Mouse (Mus musculus): ENCODE results near the gene Pfdn4. TPM values are rescaled to one million over a fixed set of nuclear protein-coding genes. Genes with fewer than 3 reads are reported as not detected.

Gene Pfdn4
- polyA plus RNA-seq, 1 experiment from 2014 or later, result 51.7 TPM

GRCm38 (mm10) chr2:170550240-170550639 is 54.0 kb downstream of the Pfdn4 start:
- H3K9me3 ChIP-seq, result no peaks in the 10 kb centered on the region
- no peaks in the 10 kb centered on the region for H3K36me3 ChIP-seq
- H3K4me1 ChIP-seq, result peaks cover 20% of the 10 kb centered on the region
- ATAC-seq (ENCODE audit: extremely low read depth, insufficient number of reproducible peaks, low FRiP score, low TSS enrichment), result no peak
- H3K9ac ChIP-seq, result no peak overlapping the region
- H3K27ac ChIP-seq (replicated peaks), result peak overlapping the region; percentile 42; the same call in 1 of the 2 replicates
- H3K4me3 ChIP-seq, result no peak overlapping the region
- 29% methylated on average over 5 of the region's 5 CpGs for WGBS
- H3K4me2 ChIP-seq, result no peak overlapping the region
- H3K27me3 ChIP-seq (replicated peaks), result 0 out of 2 replicates have a peak, but pooled peaks cover 4% of the 10 kb centered on the region

GRCm38 (mm10) chr2:170552088-170552487 is 55.9 kb downstream of the Pfdn4 start:
- Histone ChIP-seq H3K27me3 (replicated peaks) (0 out of 2 replicates have a peak, but pooled peaks cover 8% of the 10 kb centered on the region), H3K4me3 (no peak overlapping the region), H3K27ac (replicated peaks) (no peak overlapping the region), H3K36me3 (no peaks in the 10 kb centered on the region), H3K9ac (no peak overlapping the region), H3K9me3 (no peaks in the 10 kb centered on the region), H3K4me1 (peaks cover 20% of the 10 kb centered on the region), H3K4me2 (no peak overlapping the region)
- WGBS, result 71% methylated on average over 7 of the region's 7 CpGs
- ATAC-seq (ENCODE audit: extremely low read depth, insufficient number of reproducible peaks, low FRiP score, low TSS enrichment), result no peak

- Histone ChIP-seq H3K4me3 (no peak overlapping the region), H3K9me3 (no peaks in the 10 kb centered on the region), H3K4me1 (no peaks in the 10 kb centered on the region), H3K36me3 (no peaks in the 10 kb centered on the region), H3K4me2 (no peak overlapping the region), H3K27me3 (replicated peaks) (no peaks in the 10 kb centered on the region), H3K9ac (no peak overlapping the region), H3K27ac (replicated peaks) (no peak overlapping the region)
- 73% methylated on average over 15 of the region's 15 CpGs for WGBS
- ATAC-seq (ENCODE audit: extremely low read depth, insufficient number of reproducible peaks, low FRiP score, low TSS enrichment), result no peak
These were observed 68.0 kb downstream of the Pfdn4 start for GRCm38 (mm10) chr2:170563956-170564855.

- H3K9me3 ChIP-seq, result no peaks in the 10 kb centered on the region
- no peaks in the 10 kb centered on the region for H3K4me1 ChIP-seq
- no peaks in the 10 kb centered on the region for H3K36me3 ChIP-seq
- no peak for ATAC-seq (ENCODE audit: extremely low read depth, insufficient number of reproducible peaks, low FRiP score, low TSS enrichment)
- H3K4me3 ChIP-seq, result no peak overlapping the region
- H3K4me2 ChIP-seq, result no peak overlapping the region
- 81% methylated on average over 8 of the region's 8 CpGs for WGBS
- H3K9ac ChIP-seq, result no peak overlapping the region
- H3K27me3 ChIP-seq (replicated peaks), result no peaks in the 10 kb centered on the region
- no peak overlapping the region for H3K27ac ChIP-seq (replicated peaks)
These were observed 68.8 kb downstream of the Pfdn4 start for GRCm38 (mm10) chr2:170564995-170565394.

Other genes starting within 250 kb of the Pfdn4 start
- gene Bcas1, start 68.6 kb upstream of the Pfdn4 start, polyA plus RNA-seq (2015; fragmentation: Nextera tagmentation; extraction: Ambion mirVana), result 0.92 and 1.2 TPM in 2 replicates
- gene Cyp24a1, start 717 bp downstream of the Pfdn4 start, polyA plus RNA-seq (2015; fragmentation: Nextera tagmentation; extraction: Ambion mirVana), result not detected in 2 replicates
- not detected in 2 replicates for gene 4930470P17Rik, start 105.6 kb downstream of the Pfdn4 start, polyA plus RNA-seq (2015; fragmentation: Nextera tagmentation; extraction: Ambion mirVana)
- 6.1 and 8.4 TPM in 2 replicates for gene Dok5, start 235.4 kb downstream of the Pfdn4 start, polyA plus RNA-seq (2015; fragmentation: Nextera tagmentation; extraction: Ambion mirVana)

Measured in heart, embryonic 13.5 days (tissue).